Mouse (Mus musculus): ENCODE data around the gene Slc5a2. TPM values are rescaled to one million over a fixed set of nuclear protein-coding genes. Genes with fewer than 3 reads are reported as not detected.

Slc5a2 gene
- total RNA-seq (2014; rRNA removed) (not detected in 2 replicates), polyA plus RNA-seq (2015; fragmentation: Nextera tagmentation; extraction: Ambion mirVana) (0.36 TPM in 1 of 2 replicates, not detected in the other)

DNA sequence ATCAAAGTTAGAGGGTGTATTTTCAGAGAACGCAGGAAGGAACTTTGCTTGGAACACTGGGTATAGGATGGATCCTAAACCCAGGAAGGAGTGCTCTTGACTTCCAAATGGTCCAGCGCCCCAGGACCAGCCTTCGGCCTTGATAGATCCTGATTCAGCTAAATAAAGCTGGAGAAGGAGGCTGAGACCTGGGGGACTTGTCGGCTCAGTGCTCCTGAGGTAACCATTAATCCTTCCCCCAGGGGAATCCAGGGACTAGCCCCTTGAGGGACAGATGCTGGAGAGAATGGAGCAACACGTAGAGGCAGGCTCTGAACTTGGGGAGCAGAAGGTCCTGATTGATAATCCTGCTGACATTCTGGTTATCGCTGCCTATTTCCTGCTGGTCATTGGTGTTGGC, at the start of gene Slc5a2:
TSS of gene Slc5a2 (plus strand) at position 247 of the 400 bp plus-strand sequence.
- 83% methylated on average over 6 of the region's 6 CpGs for WGBS
- Histone ChIP-seq H3K4me1 (ENCODE audit: insufficient read depth, low read length) (no peaks in the 10 kb centered on the region), H3K27ac (ENCODE audit: low read depth, low read length) (no peak within 1 kb of the TSS), H3K36me3 (ENCODE audit: insufficient read depth, low read length) (no peaks in the 10 kb centered on the region; the same call in 1 of the 2 replicates), H3K9ac (replicated peaks; ENCODE audit: low read length, poor library complexity, severe bottlenecking) (no peak within 1 kb of the TSS), H3K9me3 (ENCODE audit: low read length) (no peaks in the 10 kb centered on the region), H3K4me2 (ENCODE audit: low read depth, low read length, poor library complexity, severe bottlenecking) (no peak within 1 kb of the TSS), H3K27me3 (ENCODE audit: insufficient read depth, low read length) (no peaks in the 10 kb centered on the region), H3K4me3 (ENCODE audit: low read depth, low read length) (no peak within 1 kb of the TSS)
- DNase-seq (ENCODE audit: low spot score) (no peak), ATAC-seq (ENCODE audit: low FRiP score) (no peak)
- no peak for TF ChIP-seq CTCF (IDR thresholded peaks at IDR 0.05)

DNA sequence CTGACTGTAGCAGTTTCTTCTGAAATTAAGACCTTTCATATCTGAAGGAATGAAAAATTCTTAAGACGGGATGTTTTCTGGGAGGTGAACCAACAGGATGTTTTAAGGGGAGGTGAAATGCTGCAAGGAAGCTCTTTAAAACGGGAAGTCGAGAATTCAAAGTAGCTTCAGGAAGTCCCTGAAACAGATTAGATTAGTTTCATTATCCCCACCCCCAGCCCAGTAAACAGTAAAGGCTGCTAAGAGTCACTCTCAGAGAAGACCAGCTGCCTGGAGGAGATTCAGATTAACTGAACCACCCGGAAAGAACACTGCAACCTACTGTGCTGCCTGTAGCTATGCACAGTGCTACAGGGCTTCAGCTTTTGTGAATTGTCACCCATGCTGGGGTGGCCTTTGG, 45.5 kb upstream of the Slc5a2 start:
- no peak overlapping the region for H3K9ac ChIP-seq (replicated peaks; ENCODE audit: low read length, poor library complexity, severe bottlenecking)
- H3K27ac ChIP-seq (ENCODE audit: low read depth, low read length) = no peak overlapping the region
- no peaks in the 10 kb centered on the region for H3K4me1 ChIP-seq (ENCODE audit: insufficient read depth, low read length)
- H3K9me3 ChIP-seq (ENCODE audit: low read length) = no peaks in the 10 kb centered on the region
- H3K4me2 ChIP-seq (ENCODE audit: low read depth, low read length, poor library complexity, severe bottlenecking) = no peak overlapping the region
- H3K27me3 ChIP-seq (ENCODE audit: insufficient read depth, low read length) = no peaks in the 10 kb centered on the region
- no peaks in the 10 kb centered on the region for H3K36me3 ChIP-seq (ENCODE audit: insufficient read depth, low read length)
- TF ChIP-seq CTCF (IDR thresholded peaks at IDR 0.05) = no peak
- DNase-seq (ENCODE audit: low spot score) (no peak), ATAC-seq (ENCODE audit: low FRiP score) (no peak)
- WGBS = 85% methylated on average over 4 of the region's 4 CpGs
- no peak overlapping the region for H3K4me3 ChIP-seq (ENCODE audit: low read depth, low read length)

DNA sequence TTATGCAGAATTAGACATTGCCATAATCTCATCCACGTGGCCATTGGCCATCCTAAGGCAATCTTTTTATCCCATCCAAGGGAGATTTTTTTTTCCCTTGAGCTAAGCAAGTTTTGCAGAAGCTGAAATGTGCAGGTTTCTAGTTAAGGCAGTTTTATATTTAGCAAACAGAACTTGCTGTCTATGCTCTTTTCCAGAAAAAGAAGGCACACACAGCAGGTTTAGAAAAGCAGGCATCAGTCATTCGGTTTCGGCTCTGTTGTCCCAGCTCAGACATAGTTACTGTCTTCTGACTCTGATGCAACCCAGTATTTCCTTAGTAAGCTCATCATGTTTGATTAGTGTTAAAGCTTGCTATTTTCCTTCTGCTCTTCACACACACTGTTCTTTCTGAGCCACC, 44.5 kb upstream of the Slc5a2 start:
- 82% methylated on average over 3 of the region's 3 CpGs for WGBS
- Histone ChIP-seq H3K27me3 (ENCODE audit: insufficient read depth, low read length) (no peaks in the 10 kb centered on the region), H3K4me1 (ENCODE audit: insufficient read depth, low read length) (no peaks in the 10 kb centered on the region), H3K27ac (ENCODE audit: low read depth, low read length) (no peak overlapping the region), H3K9ac (replicated peaks; ENCODE audit: low read length, poor library complexity, severe bottlenecking) (no peak overlapping the region), H3K36me3 (ENCODE audit: insufficient read depth, low read length) (no peaks in the 10 kb centered on the region), H3K4me3 (ENCODE audit: low read depth, low read length) (no peak overlapping the region), H3K4me2 (ENCODE audit: low read depth, low read length, poor library complexity, severe bottlenecking) (no peak overlapping the region), H3K9me3 (ENCODE audit: low read length) (no peaks in the 10 kb centered on the region)
- no peak for DNase-seq (ENCODE audit: low spot score)
- ATAC-seq (ENCODE audit: low FRiP score) = no peak
- TF ChIP-seq CTCF (IDR thresholded peaks at IDR 0.05) = no peak

DNA sequence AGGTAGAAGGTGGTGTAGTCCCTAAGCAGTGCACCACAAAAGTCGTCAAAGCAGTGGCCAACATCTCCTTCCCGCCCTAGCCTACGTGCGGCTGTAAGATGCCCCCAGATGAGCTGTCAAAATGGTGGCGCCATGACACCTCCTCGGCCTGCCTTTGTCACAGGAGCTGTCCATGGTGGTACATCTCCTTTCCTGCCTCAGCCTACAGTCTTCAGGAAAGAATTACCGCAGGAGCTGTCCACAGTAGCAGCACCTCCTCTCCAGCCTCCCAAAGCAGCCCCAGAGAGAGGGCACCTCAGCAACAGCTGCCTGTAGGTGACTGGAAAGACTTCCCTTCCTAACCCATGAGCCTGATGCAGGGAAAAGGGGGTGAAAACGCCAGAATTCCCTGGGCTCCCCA, 33.7 kb upstream of the Slc5a2 start:
- H3K27me3 ChIP-seq (ENCODE audit: insufficient read depth, low read length) = no peaks in the 10 kb centered on the region
- no peak for TF ChIP-seq CTCF (IDR thresholded peaks at IDR 0.05)
- WGBS = 53% methylated on average over 8 of the region's 8 CpGs
- no peaks in the 10 kb centered on the region for H3K9me3 ChIP-seq (ENCODE audit: low read length)
- 0 out of 2 replicates have a peak, but pooled peaks cover 2% of the 10 kb centered on the region for H3K4me1 ChIP-seq (ENCODE audit: insufficient read depth, low read length)
- no peak overlapping the region for H3K9ac ChIP-seq (replicated peaks; ENCODE audit: low read length, poor library complexity, severe bottlenecking)
- ATAC-seq (ENCODE audit: low FRiP score) (no peak), DNase-seq (ENCODE audit: low spot score) (no peak)
- H3K27ac ChIP-seq (ENCODE audit: low read depth, low read length) = no peak overlapping the region
- no peak overlapping the region for H3K4me2 ChIP-seq (ENCODE audit: low read depth, low read length, poor library complexity, severe bottlenecking)
- no peak overlapping the region for H3K4me3 ChIP-seq (ENCODE audit: low read depth, low read length)
- no peaks in the 10 kb centered on the region for H3K36me3 ChIP-seq (ENCODE audit: insufficient read depth, low read length)

DNA sequence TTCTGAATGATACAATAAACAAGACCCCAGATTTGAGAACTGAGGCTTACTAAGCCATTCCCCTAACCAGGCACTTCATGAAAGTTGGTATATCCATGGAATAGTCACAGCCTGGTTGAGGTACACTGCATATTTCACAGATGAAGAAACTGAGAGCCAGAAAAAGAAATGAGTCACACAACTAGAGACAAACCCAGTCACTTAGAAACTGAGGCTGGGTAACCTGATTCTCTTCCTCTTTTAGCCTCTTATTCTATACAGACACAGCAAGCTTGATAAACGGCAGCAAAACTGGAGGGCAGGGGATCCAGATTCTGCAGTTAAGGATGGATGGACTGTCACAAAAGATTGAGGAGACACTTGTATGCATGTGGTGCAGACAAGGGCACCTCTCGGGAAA, 30.7 kb upstream of the Slc5a2 start:
- H3K4me3 ChIP-seq (ENCODE audit: low read depth, low read length) = no peak overlapping the region
- no peak overlapping the region for H3K27ac ChIP-seq (ENCODE audit: low read depth, low read length)
- H3K9me3 ChIP-seq (ENCODE audit: low read length) = no peaks in the 10 kb centered on the region
- no peak for TF ChIP-seq CTCF (IDR thresholded peaks at IDR 0.05)
- H3K9ac ChIP-seq (replicated peaks; ENCODE audit: low read length, poor library complexity, severe bottlenecking) = no peak overlapping the region
- 88% methylated on average over 2 of the region's 2 CpGs for WGBS
- 0 out of 2 replicates have a peak, but pooled peaks cover 5% of the 10 kb centered on the region for H3K4me1 ChIP-seq (ENCODE audit: insufficient read depth, low read length)
- H3K36me3 ChIP-seq (ENCODE audit: insufficient read depth, low read length) = no peaks in the 10 kb centered on the region
- ATAC-seq (ENCODE audit: low FRiP score) (no peak), DNase-seq (ENCODE audit: low spot score) (no peak)
- no peak overlapping the region for H3K4me2 ChIP-seq (ENCODE audit: low read depth, low read length, poor library complexity, severe bottlenecking)
- H3K27me3 ChIP-seq (ENCODE audit: insufficient read depth, low read length) = no peaks in the 10 kb centered on the region

DNA sequence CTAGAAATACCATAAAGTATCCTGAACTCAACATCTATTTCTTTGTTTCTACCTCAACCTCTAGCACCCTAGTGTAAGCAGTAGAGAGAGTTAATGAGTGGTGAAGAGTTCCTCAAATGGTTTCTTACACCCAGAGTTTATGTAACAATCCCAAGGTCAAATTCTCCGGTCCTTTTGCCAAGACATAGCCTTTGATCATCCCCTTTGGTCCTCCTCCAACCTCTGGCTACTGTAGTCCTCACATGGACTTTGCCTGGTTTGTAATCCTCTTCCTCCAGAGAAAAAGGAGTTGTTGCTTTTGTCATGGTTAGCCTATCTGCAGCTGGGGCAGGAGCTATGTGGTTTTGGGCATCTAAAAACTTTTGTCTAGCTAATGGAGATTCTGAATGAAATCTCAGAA, 30.0 kb upstream of the Slc5a2 start:
- no peak for DNase-seq (ENCODE audit: low spot score)
- H3K9me3 ChIP-seq (ENCODE audit: low read length) = no peaks in the 10 kb centered on the region
- H3K4me2 ChIP-seq (ENCODE audit: low read depth, low read length, poor library complexity, severe bottlenecking) = no peak overlapping the region
- peaks cover 6% of the 10 kb centered on the region for H3K36me3 ChIP-seq (ENCODE audit: insufficient read depth, low read length)
- ATAC-seq (ENCODE audit: low FRiP score) = no peak
- TF ChIP-seq CTCF (IDR thresholded peaks at IDR 0.05) = no peak
- 93% methylated on average over 1 of the region's 1 CpGs for WGBS
- H3K9ac ChIP-seq (replicated peaks; ENCODE audit: low read length, poor library complexity, severe bottlenecking) = no peak overlapping the region
- no peaks in the 10 kb centered on the region for H3K27me3 ChIP-seq (ENCODE audit: insufficient read depth, low read length)
- H3K27ac ChIP-seq (ENCODE audit: low read depth, low read length) = no peak overlapping the region
- H3K4me1 ChIP-seq (ENCODE audit: insufficient read depth, low read length) = 0 out of 2 replicates have a peak, but pooled peaks cover 5% of the 10 kb centered on the region
- H3K4me3 ChIP-seq (ENCODE audit: low read depth, low read length) = no peak overlapping the region
